Mouse (Mus musculus): ENCODE data around the gene Cyth1. TPM values are rescaled to one million over a fixed set of nuclear protein-coding genes. Genes with fewer than 3 reads are reported as not detected.

Cyth1 gene
- polyA plus RNA-seq, 1 experiment from 2014 or later, result 12.4 TPM

- H3K27me3 ChIP-seq (ENCODE audit: control insufficient read depth, insufficient read depth, low read length), result no peaks in the 10 kb centered on the region
- no peak for ATAC-seq (ENCODE audit: low FRiP score, low TSS enrichment)
- H3K4me1 ChIP-seq (ENCODE audit: control insufficient read depth, insufficient read depth, low read length), result peaks cover 22% of the 10 kb centered on the region
- no peaks in the 10 kb centered on the region for H3K36me3 ChIP-seq (ENCODE audit: control insufficient read depth, insufficient read depth, low read length)
- no peak overlapping the region for H3K4me3 ChIP-seq (ENCODE audit: low read length)
- H3K4me2 ChIP-seq (replicated peaks; ENCODE audit: low read depth, low read length), result no peak overlapping the region
- no peaks in the 10 kb centered on the region for H3K9me3 ChIP-seq (ENCODE audit: control insufficient read depth, low read length)
- WGBS, result 65% methylated on average over 6 of the region's 6 CpGs
- no peak overlapping the region for H3K27ac ChIP-seq (ENCODE audit: low read depth, low read length)
- no peak overlapping the region for H3K9ac ChIP-seq (ENCODE audit: low read depth, low read length)
Measured at GRCm38 (mm10) chr11:118234500-118234899, 13.9 kb downstream of the Cyth1 start.

- no peak overlapping the region for H3K27ac ChIP-seq (ENCODE audit: low read depth, low read length)
- WGBS, result 73% methylated on average over 3 of the region's 3 CpGs
- H3K4me1 ChIP-seq (ENCODE audit: control insufficient read depth, insufficient read depth, low read length), result peaks cover 16% of the 10 kb centered on the region
- no peaks in the 10 kb centered on the region for H3K27me3 ChIP-seq (ENCODE audit: control insufficient read depth, insufficient read depth, low read length)
- no peaks in the 10 kb centered on the region for H3K9me3 ChIP-seq (ENCODE audit: control insufficient read depth, low read length)
- H3K4me2 ChIP-seq (replicated peaks; ENCODE audit: low read depth, low read length), result no peak overlapping the region
- no peaks in the 10 kb centered on the region for H3K36me3 ChIP-seq (ENCODE audit: control insufficient read depth, insufficient read depth, low read length)
- no peak overlapping the region for H3K4me3 ChIP-seq (ENCODE audit: low read length)
- no peak for ATAC-seq (ENCODE audit: low FRiP score, low TSS enrichment)
- H3K9ac ChIP-seq (ENCODE audit: low read depth, low read length), result no peak overlapping the region
Measured at GRCm38 (mm10) chr11:118233924-118234323, 14.5 kb downstream of the Cyth1 start.

GRCm38 (mm10) chr11:118232314-118232831, 16.0 kb downstream of the Cyth1 start:
- peak; percentile 72 for ATAC-seq (ENCODE audit: low FRiP score, low TSS enrichment)
- no peak overlapping the region for H3K4me2 ChIP-seq (replicated peaks; ENCODE audit: low read depth, low read length)
- WGBS, result 46% methylated on average over 7 of the region's 7 CpGs
- no peaks in the 10 kb centered on the region for H3K36me3 ChIP-seq (ENCODE audit: control insufficient read depth, insufficient read depth, low read length)
- no peak overlapping the region for H3K27ac ChIP-seq (ENCODE audit: low read depth, low read length)
- no peaks in the 10 kb centered on the region for H3K9me3 ChIP-seq (ENCODE audit: control insufficient read depth, low read length)
- H3K9ac ChIP-seq (ENCODE audit: low read depth, low read length), result no peak overlapping the region
- H3K4me3 ChIP-seq (ENCODE audit: low read length), result no peak overlapping the region
- no peaks in the 10 kb centered on the region for H3K27me3 ChIP-seq (ENCODE audit: control insufficient read depth, insufficient read depth, low read length)
- H3K4me1 ChIP-seq (ENCODE audit: control insufficient read depth, insufficient read depth, low read length), result peaks cover 11% of the 10 kb centered on the region

- WGBS, result 92% methylated on average over 5 of the region's 5 CpGs
- Histone ChIP-seq H3K4me2 (replicated peaks; ENCODE audit: low read depth, low read length) (no peak overlapping the region), H3K27ac (ENCODE audit: low read depth, low read length) (no peak overlapping the region), H3K9ac (ENCODE audit: low read depth, low read length) (no peak overlapping the region), H3K4me1 (ENCODE audit: control insufficient read depth, insufficient read depth, low read length) (peaks cover 8% of the 10 kb centered on the region), H3K4me3 (ENCODE audit: low read length) (no peak overlapping the region), H3K36me3 (ENCODE audit: control insufficient read depth, insufficient read depth, low read length) (no peaks in the 10 kb centered on the region), H3K9me3 (ENCODE audit: control insufficient read depth, low read length) (no peaks in the 10 kb centered on the region), H3K27me3 (ENCODE audit: control insufficient read depth, insufficient read depth, low read length) (no peaks in the 10 kb centered on the region)
- no peak for ATAC-seq (ENCODE audit: low FRiP score, low TSS enrichment)
Measured at GRCm38 (mm10) chr11:118229941-118230340, 18.5 kb downstream of the Cyth1 start.

GRCm38 (mm10) chr11:118227650-118228049, 20.7 kb downstream of the Cyth1 start:
- Histone ChIP-seq H3K4me2 (replicated peaks; ENCODE audit: low read depth, low read length) (no peak overlapping the region), H3K9ac (ENCODE audit: low read depth, low read length) (no peak overlapping the region), H3K9me3 (ENCODE audit: control insufficient read depth, low read length) (no peaks in the 10 kb centered on the region), H3K4me1 (ENCODE audit: control insufficient read depth, insufficient read depth, low read length) (peaks cover 8% of the 10 kb centered on the region; the same call in 1 of the 2 replicates), H3K36me3 (ENCODE audit: control insufficient read depth, insufficient read depth, low read length) (no peaks in the 10 kb centered on the region), H3K27ac (ENCODE audit: low read depth, low read length) (no peak overlapping the region), H3K27me3 (ENCODE audit: control insufficient read depth, insufficient read depth, low read length) (no peaks in the 10 kb centered on the region), H3K4me3 (ENCODE audit: low read length) (no peak overlapping the region)
- no peak for ATAC-seq (ENCODE audit: low FRiP score, low TSS enrichment)
- 73% methylated on average over 7 of the region's 7 CpGs for WGBS

- Histone ChIP-seq H3K27ac (ENCODE audit: low read depth, low read length) (no peak overlapping the region), H3K4me3 (ENCODE audit: low read length) (no peak overlapping the region), H3K9ac (ENCODE audit: low read depth, low read length) (no peak overlapping the region), H3K4me2 (replicated peaks; ENCODE audit: low read depth, low read length) (no peak overlapping the region), H3K27me3 (ENCODE audit: control insufficient read depth, insufficient read depth, low read length) (no peaks in the 10 kb centered on the region), H3K9me3 (ENCODE audit: control insufficient read depth, low read length) (no peaks in the 10 kb centered on the region), H3K36me3 (ENCODE audit: control insufficient read depth, insufficient read depth, low read length) (no peaks in the 10 kb centered on the region), H3K4me1 (ENCODE audit: control insufficient read depth, insufficient read depth, low read length) (0 out of 2 replicates have a peak, but pooled peaks cover 8% of the 10 kb centered on the region)
- 83% methylated on average over 7 of the region's 7 CpGs for WGBS
- ATAC-seq (ENCODE audit: low FRiP score, low TSS enrichment), result no peak
Measured at GRCm38 (mm10) chr11:118226850-118227249, 21.5 kb downstream of the Cyth1 start.

- no peaks in the 10 kb centered on the region for H3K9me3 ChIP-seq (ENCODE audit: control insufficient read depth, low read length)
- no peak overlapping the region for H3K27ac ChIP-seq (ENCODE audit: low read depth, low read length)
- WGBS, result 28% methylated on average over 1 of the region's 1 CpGs
- H3K4me2 ChIP-seq (replicated peaks; ENCODE audit: low read depth, low read length), result no peak overlapping the region
- no peaks in the 10 kb centered on the region for H3K27me3 ChIP-seq (ENCODE audit: control insufficient read depth, insufficient read depth, low read length)
- H3K4me1 ChIP-seq (ENCODE audit: control insufficient read depth, insufficient read depth, low read length), result 0 out of 2 replicates have a peak, but pooled peaks cover 8% of the 10 kb centered on the region
- H3K4me3 ChIP-seq (ENCODE audit: low read length), result no peak overlapping the region
- no peak overlapping the region for H3K9ac ChIP-seq (ENCODE audit: low read depth, low read length)
- H3K36me3 ChIP-seq (ENCODE audit: control insufficient read depth, insufficient read depth, low read length), result no peaks in the 10 kb centered on the region
- no peak for ATAC-seq (ENCODE audit: low FRiP score, low TSS enrichment)
Measured at GRCm38 (mm10) chr11:118225862-118226261, 22.5 kb downstream of the Cyth1 start.

GRCm38 (mm10) chr11:118225056-118225836, 23.1 kb downstream of the Cyth1 start:
- H3K36me3 ChIP-seq (ENCODE audit: control insufficient read depth, insufficient read depth, low read length), result no peaks in the 10 kb centered on the region
- WGBS, result 79% methylated on average over 12 of the region's 12 CpGs
- no peak for ATAC-seq (ENCODE audit: low FRiP score, low TSS enrichment)
- no peaks in the 10 kb centered on the region for H3K27me3 ChIP-seq (ENCODE audit: control insufficient read depth, insufficient read depth, low read length)
- H3K4me2 ChIP-seq (replicated peaks; ENCODE audit: low read depth, low read length), result no peak overlapping the region
- no peak overlapping the region for H3K27ac ChIP-seq (ENCODE audit: low read depth, low read length)
- no peak overlapping the region for H3K9ac ChIP-seq (ENCODE audit: low read depth, low read length)
- H3K9me3 ChIP-seq (ENCODE audit: control insufficient read depth, low read length), result no peaks in the 10 kb centered on the region
- 0 out of 2 replicates have a peak, but pooled peaks cover 8% of the 10 kb centered on the region for H3K4me1 ChIP-seq (ENCODE audit: control insufficient read depth, insufficient read depth, low read length)
- no peak overlapping the region for H3K4me3 ChIP-seq (ENCODE audit: low read length)

GRCm38 (mm10) chr11:118223416-118224067, 24.9 kb downstream of the Cyth1 start:
- H3K9me3 ChIP-seq (ENCODE audit: control insufficient read depth, low read length), result no peaks in the 10 kb centered on the region
- no peaks in the 10 kb centered on the region for H3K27me3 ChIP-seq (ENCODE audit: control insufficient read depth, insufficient read depth, low read length)
- H3K9ac ChIP-seq (ENCODE audit: low read depth, low read length), result no peak overlapping the region
- 0 out of 2 replicates have a peak, but pooled peaks cover 8% of the 10 kb centered on the region for H3K4me1 ChIP-seq (ENCODE audit: control insufficient read depth, insufficient read depth, low read length)
- 83% methylated on average over 10 of the region's 10 CpGs for WGBS
- no peak for ATAC-seq (ENCODE audit: low FRiP score, low TSS enrichment)
- H3K27ac ChIP-seq (ENCODE audit: low read depth, low read length), result no peak overlapping the region
- no peaks in the 10 kb centered on the region for H3K36me3 ChIP-seq (ENCODE audit: control insufficient read depth, insufficient read depth, low read length)
- H3K4me3 ChIP-seq (ENCODE audit: low read length), result no peak overlapping the region
- H3K4me2 ChIP-seq (replicated peaks; ENCODE audit: low read depth, low read length), result no peak overlapping the region
